Mouse (Mus musculus) gastrocnemius, postnatal 25 days (tissue): ENCODE data around the gene Acin1. TPM values are rescaled to one million over a fixed set of nuclear protein-coding genes. Genes with fewer than 3 reads are reported as not detected.
"Not testable (repeated sequence)": the region's sequence is repeated elsewhere in the genome, so short reads cannot be mapped to it uniquely, and the experiment has no call there.

Experiments used
- DNase-seq: peaks from one replicate; pipeline ENCODE4 v3.0.0; 2022
- total RNA-seq, 2 experiments: library from RNA; stranded (reverse); gene quantifications; 1 replicate in 1 of 2; 2 replicates in 1 of 2; pipeline ENCODE4 v1.2.3; 2021

Acin1 gene
- total RNA-seq, 2 experiments from 2014 or later: 61.2 to 78.1 TPM

- DNase-seq: no peak
Observed at GRCm38 (mm10) chr14:54642224-54642944, 44.3 kb downstream of the Acin1 start.

GRCm38 (mm10) chr14:54641305-54641969, 45.3 kb downstream of the Acin1 start, which contains the start of gene Cdh24:
TSS of gene Cdh24 (minus strand) at chr14:54641364.
- DNase-seq: peak; percentile 87

DNA sequence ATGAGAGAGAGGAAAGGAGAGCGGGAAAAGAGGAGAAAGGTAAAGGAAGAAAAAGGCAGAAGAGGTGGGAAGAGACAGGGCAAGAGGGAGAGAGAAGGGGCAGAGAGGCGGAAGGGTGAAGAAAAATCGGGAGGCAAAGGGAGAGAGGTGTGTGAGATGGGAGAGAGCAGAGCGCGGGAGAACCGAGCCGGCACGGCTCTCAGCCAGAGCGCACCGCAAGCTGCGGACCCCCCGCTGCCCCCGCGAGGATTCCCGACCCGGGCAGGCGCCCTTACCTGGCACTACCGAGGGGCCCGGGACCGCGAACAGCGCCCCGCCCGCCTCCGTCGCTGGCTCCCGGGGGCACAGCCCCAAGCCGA, 45.8 kb downstream of the Acin1 start, which contains the start of gene Gm17606:
Gene Gm17606, plus strand, starts transcription at position 7 of the 359 bp plus-strand sequence.
- DNase-seq: no peak

DNA sequence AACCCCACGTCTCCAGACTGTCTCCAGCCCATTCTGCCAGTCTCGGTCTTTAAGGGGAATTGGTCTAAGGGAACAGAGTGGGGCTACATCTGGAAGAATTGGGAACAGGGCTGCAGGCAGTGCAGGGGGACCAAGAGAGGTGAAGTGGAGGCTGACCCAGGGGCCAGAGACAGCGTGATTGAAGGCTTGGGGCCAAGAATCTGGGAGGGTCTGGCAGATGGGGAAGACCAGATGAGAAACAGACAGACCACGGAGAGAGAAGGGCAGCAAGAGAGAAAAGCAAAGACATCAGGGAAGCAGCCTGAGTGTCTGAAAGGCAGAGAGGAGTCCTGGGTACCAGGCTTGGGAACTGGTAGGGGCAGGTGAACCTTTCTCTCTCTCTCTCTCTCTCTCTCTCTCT, 46.6 kb downstream of the Acin1 start:
- DNase-seq: no peak

- DNase-seq: no peak
Observed at GRCm38 (mm10) chr14:54638210-54638609, 48.5 kb downstream of the Acin1 start.

GRCm38 (mm10) chr14:54636954-54637353, 49.8 kb downstream of the Acin1 start:
- DNase-seq: no peak

GRCm38 (mm10) chr14:54634182-54634581, 52.5 kb downstream of the Acin1 start:
- no peak for DNase-seq

DNA sequence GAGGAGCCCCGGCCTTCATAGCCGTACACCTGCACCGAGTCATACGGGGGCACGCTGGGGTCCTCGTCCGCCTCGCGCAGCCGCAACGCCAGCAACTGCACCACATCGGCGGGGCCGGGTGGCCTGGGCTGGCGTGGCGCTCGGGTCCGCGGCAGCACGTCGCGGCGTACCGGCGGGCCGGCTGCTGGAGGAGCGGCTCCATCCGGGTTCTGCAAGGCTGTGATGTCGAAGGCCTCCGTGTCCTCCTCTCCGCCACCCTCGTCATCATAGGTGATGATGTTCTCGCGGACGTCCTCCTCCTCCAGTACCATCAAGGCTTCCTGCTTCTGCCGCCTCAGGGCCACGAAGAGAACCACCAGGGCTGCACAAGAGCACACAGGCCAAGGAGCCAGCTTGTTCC, 54.5 kb downstream of the Acin1 start:
- DNase-seq: no peak

- no peak for DNase-seq
Observed at GRCm38 (mm10) chr14:54631240-54631599, 55.5 kb downstream of the Acin1 start.

GRCm38 (mm10) chr14:54630583-54631239, 56.0 kb downstream of the Acin1 start:
- no peak for DNase-seq

DNA sequence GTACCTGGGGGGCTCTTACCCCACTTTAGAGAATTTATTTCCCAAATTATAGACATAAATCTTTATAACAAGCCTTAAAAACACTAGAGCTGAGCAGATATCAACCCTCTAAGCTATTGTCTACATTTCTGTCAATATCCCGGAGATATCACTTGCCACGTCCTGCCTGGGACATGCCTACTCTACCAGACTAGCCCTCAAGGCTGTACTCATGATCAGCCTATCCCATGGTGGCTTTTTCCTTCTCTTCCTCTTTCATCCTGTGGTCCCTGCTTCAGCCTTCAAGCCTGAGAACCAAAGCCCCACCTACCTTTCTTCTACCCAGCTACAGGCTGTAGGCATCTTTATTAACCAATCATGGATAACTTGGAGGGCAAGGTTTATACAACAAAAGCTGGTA, 56.9 kb downstream of the Acin1 start:
- DNase-seq: no peak

- DNase-seq: no peak
Observed at GRCm38 (mm10) chr14:54628103-54628502, 58.6 kb downstream of the Acin1 start.

DNA sequence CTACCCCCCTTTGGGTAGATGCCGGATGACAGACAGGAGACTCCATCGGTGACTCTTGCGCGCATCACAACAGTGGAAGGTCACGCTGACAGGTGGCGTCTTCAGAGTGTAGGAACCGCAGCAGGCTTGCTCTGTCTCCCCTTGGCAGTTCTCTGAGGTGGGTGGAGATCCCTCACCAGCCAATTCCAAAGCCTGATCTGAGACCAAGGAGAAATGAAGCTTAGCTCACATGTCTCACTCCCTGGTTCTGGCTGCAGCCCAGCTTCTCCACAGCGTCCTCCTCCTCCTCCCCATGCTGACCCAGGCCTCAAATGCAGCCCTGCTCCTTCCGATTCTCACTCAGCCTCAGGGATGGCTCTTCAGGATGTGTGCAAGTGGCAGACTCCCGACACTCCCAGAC, 61.8 kb downstream of the Acin1 start:
- no peak for DNase-seq

- no peak for DNase-seq
Observed at GRCm38 (mm10) chr14:54623334-54623733, 63.4 kb downstream of the Acin1 start.

- no peak for DNase-seq
Observed at GRCm38 (mm10) chr14:54621133-54621532, 65.6 kb downstream of the Acin1 start, which contains the start of gene Psmb11. TSS of gene Psmb11 (plus strand) at chr14:54621433.

GRCm38 (mm10) chr14:54617897-54618365, 68.8 kb downstream of the Acin1 start, which contains the start of gene Psmb5:
TSS of gene Psmb5 (minus strand) at chr14:54618022.
- peak; percentile 79 for DNase-seq

DNA sequence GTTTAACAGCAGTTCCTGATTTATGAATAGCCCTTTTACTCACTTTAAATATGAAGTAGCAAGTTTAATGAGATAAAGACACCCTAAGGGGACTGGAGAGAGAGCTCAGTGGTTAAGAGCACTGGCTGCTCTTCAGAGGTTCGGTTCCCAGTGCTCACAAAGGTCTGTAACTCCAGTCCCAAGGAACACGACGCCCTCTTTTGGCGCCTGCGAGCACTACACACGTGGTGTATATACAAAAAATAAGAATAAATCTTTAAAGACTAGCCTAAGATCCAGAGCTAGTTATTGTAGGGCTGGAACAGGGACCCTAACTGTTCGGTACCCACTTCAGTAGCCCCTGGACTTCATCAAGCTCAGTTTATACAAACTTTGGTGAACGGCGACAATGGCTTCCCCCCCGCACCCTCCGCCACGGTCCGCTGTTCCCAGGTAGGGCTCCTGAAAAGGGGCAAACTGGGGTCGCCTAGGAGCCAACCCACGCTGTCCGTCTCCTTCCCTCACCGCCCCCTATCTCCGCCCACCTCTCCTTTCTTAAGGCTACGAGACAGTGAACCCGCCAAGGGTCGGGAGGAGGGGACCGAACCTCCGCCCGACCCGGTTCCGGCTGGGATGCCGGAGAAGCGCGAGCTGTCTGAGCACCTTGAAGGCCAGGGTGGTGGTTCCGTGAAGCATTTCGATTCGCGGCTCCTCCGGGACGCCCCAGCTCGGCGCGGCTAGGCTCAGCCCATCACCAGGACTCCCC, 69.4 kb downstream of the Acin1 start:
- no peak for DNase-seq

GRCm38 (mm10) chr14:54616226-54616825, 70.4 kb downstream of the Acin1 start:
- DNase-seq: no peak

GRCm38 (mm10) chr14:54614130-54614529, 72.6 kb downstream of the Acin1 start:
- DNase-seq: not testable (repeated sequence)

DNA sequence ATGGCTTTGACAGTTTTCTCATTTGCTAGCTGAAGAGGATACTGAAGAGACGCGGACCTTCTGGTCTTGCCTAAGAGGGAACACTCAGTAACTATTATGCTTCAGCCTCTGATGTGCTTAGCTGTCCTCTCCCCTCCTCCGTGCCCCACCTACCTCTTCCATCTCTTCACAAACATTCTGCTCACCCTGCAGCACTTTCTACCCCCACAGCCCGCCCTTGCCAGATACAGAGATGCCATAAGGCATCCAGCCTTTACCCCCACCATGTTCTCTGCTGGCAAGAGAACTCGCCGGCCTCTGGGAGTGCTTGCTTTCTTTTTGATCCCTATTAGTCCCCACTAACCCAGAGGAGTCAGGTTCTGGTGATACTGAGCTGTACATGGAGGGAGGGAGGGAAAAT, 76.1 kb downstream of the Acin1 start:
- DNase-seq: no peak

- DNase-seq: no peak
Observed at GRCm38 (mm10) chr14:54609962-54610361, 76.8 kb downstream of the Acin1 start.

DNA sequence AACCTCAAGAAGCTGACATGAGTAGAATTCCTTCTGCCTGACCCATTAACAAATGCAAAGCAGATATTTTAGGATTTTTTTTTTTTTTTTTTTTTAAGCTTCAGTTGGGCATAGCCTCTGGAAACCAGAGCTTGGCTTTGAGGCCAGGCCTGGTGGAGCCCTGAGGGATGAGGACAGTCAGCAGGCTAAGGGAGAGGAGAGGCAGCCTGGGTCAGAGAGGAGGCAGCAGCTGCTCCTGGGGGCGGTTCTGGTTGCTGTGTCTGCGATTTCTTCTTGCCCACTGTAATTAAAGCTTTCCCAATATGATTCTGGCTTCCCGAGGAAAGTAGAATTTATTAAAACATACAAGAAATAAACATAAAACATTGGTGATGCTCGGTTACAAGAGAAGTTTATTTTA, 77.5 kb downstream of the Acin1 start:
- DNase-seq: no peak
